Mouse (Mus musculus) right cerebral cortex, postnatal 14 days (tissue): ENCODE measurements around the gene Fabp7.

Experiments used
- DNase-seq: peaks from one replicate; pipeline ENCODE4 v3.0.0; 2022

The Fabp7 gene

DNA sequence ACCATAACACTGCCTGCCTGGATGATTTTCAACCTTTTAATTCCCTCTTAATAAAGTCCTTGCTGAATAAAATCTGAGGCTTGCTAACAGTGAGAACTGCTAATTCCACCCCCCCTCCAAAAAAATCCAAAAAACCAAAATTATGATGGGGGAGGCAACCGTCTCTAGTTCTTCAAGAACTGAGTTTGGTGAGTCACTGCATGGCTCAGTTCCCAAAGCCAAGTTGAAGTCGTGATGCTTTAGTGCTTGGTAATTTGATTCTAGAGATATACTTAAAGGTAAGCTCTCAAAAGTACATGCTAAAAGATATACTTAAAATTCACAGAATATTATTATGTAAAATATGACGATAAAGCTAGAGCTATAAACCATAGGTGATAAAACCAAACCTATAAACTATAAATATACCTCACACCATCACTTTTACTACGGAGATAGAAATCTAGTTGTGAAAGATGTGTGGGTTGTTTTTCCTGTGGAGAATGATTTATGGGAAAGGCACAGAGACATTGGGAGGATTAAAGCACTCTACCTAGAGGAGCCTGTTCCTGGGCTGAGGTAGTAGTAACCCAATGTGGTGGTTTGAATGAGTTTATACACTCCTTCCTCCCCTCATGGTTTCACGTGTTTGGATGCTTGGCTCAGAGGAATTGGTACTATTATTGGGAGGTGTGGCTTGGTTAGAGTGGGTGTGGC, 27.6 kb downstream of the Fabp7 start:
- DNase-seq = no peak

DNA sequence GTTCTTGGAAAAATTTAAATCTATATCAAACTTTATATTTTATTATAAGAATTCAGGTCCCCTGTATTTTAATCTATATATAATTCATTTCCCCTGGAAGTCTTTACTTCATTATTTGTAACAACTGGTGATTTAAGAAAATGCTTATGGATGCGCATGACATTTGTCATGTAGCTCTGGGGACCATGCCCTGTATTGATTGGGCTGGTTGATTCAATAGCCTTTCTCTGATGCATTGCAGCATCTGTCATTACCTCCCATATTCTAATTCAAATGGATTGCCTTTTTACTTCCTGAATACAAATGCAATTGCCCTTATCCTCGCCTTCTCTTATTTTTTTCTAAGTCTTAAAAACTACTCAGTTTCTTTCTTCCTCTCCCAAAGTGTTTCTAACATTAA, 29.6 kb downstream of the Fabp7 start:
- no peak for DNase-seq

DNA sequence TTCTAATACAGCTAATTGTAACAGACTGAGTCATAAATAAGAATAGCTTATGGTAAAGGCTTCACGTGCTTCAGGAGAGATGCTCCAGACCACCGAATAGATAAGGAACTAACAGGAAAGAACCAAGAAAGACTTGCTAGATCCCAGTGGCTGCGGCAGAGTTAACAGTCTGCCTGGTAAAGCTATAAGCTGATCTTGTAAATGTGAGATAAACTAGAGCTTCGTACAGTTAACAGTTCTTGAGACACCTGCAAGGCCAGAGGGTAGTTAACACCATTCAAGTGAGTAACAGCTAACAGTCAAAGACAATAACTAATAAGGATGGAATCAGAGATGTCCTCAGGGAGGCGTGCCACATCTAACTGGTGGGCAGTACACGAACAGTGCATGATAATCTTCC, 31.2 kb downstream of the Fabp7 start:
- DNase-seq = no peak

DNA sequence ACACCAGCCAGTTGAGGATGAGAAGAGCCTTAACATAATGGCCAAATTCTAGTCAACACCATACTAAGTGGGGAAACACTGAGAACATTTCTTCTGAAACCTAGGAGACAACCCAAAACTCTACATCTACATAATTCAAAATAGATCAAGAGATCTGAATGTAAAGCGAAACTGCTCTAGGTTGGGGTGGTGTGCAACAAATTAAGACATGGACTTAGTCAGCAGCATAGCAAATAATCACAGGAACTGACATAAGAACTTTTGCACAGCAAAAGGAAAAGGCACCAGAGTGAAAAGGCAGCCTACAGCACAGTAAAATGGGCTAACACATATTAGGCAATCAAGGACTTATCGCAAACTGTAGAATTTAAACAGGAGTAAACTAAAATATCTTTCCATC, 34.5 kb downstream of the Fabp7 start:
- DNase-seq = no peak

DNA sequence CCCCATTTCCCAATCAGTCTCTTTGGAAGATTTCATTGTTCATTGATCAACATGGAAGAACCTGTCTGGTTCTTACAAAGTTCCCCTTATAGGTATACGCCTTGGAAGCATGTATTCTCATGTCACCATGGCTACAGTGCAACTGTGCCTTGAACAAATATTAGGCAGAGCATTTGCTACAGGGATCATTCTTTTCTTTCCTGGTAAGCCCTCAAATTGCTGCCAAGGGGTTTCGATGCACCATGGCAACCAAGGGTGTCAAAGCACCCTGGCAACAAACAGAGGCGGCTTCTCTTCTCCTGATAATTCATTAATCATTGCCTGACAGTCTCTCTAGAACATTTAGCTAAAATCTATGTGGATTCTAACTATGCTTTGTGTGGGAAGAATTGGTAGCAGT, 37.8 kb downstream of the Fabp7 start:
- DNase-seq = no peak

DNA sequence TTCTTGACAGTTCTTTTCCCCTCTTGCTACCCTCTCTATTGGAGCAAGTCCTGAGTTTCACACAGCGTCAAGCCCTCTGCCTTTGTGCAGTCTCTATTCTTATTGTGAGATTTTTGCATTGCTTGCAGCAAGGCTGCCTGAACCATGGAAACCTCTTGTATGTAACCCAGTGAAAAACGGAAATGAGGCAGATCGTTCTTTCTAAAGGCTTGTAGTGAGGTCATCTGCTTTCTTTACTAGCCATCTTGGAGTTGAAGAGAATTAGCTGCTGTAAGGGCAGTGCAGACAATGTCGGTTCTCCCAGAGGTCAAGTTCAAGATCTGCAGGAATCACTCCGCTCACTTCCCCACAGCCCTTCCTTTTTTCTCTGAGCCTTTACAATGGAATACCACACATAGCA, 44.0 kb downstream of the Fabp7 start:
- no peak for DNase-seq

DNA sequence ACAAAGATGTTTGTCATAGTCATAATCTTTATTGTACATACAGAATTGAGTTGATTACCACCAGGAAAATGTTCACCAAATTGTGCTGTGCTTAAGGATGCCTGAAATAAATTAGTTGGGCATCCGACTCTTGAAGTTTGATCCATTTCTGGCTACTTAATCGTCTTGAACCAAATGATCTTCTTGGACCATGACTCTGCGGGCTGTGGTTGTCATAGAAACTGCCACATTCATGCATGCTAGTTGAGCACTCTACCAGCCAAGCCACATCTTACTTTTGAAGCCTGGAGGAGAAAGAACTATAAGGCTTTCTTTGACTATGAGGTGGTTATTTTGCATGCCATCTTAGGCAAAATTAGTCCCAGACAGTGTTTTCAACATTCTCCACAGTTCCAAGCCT, 44.9 kb downstream of the Fabp7 start:
- DNase-seq = no peak

DNA sequence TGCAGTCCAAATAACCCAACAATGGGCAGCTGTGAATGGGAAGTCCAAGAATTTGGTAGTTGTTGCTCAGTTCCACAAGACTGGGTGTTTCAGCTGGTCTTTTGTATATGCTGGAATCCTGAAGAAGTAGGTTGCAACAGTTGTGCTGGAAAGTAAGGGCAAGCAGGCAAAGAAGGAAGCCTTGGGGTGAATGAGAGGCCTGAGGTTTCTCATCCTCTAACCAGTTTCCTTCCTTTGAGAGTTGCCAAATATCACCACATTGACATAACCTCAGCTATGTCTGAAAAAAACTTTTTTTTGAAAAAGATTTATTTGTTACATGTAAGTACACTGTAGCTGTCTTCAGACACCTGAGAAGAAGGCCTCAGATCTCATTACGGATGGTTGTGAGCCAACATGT, 50.4 kb downstream of the Fabp7 start:
- DNase-seq = no peak

DNA sequence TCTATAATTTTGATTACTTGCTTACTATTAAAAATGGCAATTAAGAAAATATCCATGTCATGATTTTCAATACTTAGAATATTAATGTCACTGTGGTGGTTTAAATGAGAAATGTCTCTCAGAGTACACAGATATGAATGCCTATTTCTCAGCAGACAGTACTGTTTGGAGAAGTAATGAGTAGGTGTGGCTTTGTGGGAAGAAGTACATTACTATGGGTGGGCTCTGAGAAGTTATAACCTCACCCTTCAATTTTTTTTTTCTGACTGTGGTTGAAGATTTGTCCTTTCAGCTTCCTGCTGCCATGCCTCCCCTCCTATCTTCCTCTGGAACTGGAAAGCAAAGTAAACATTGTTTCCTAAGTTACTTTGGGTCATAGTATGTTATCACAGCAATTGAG, 51.3 kb downstream of the Fabp7 start:
- DNase-seq = no peak
